Mouse (Mus musculus) inflammation-experienced regulatory T-cells, adult 6 months (primary cell): ENCODE results near the gene Ccs. TPM values are rescaled to one million over a fixed set of nuclear protein-coding genes. Genes with fewer than 3 reads are reported as not detected.

Experiments used
- polyA plus RNA-seq, 3 experiments: library from polyadenylated mRNA; unstranded; fragments of 100-300 nt; shearing (Covaris generic); gene quantifications; one replicate each; pipeline ENCODE4 v1.2.1; 2017

Ccs gene
- polyA plus RNA-seq, 3 experiments from 2014 or later, result 47.2 to 94.6 (median 80.5) TPM

Other genes with a start within 250 kb of the Ccs start
- under 1 TPM in 1 of 3 experiments, not detected in 2; 0.18 TPM for gene Lrfn4, start 223.7 kb downstream of the Ccs start, polyA plus RNA-seq
- 10 to 100 TPM; 41.4 to 48.1 (median 42.1) TPM for gene Rce1, start 213.7 kb downstream of the Ccs start, polyA plus RNA-seq
- gene Gm960, start 140.7 kb downstream of the Ccs start, polyA plus RNA-seq, result not detected
- under 1 TPM in 2 of 3 experiments, not detected in 1; 0.17 to 0.20 TPM for gene Sptbn2, start 128.2 kb downstream of the Ccs start, polyA plus RNA-seq
- 100 to 1,000 TPM in 1 of 3 experiments, 10 to 100 TPM in 2; 59.9 to 134 (median 96.8) TPM for gene Rbm4b, start 82.8 kb downstream of the Ccs start, polyA plus RNA-seq
- gene Rbm4, start 45.4 kb downstream of the Ccs start, polyA plus RNA-seq, result 10 to 100 TPM; 30.3 to 45.0 (median 35.3) TPM
- 10 to 100 TPM; 32.0 to 43.4 (median 35.6) TPM for gene Gm21992, start 27.7 kb downstream of the Ccs start, polyA plus RNA-seq
- 10 to 100 TPM; 18.8 to 43.7 (median 19.1) TPM for gene Rbm14, start 27.7 kb downstream of the Ccs start, polyA plus RNA-seq
- not detected for gene Ccdc87, start within 50 bp of the Ccs start, polyA plus RNA-seq
- 1 to 10 TPM in 2 of 3 experiments, not detected in 1; 2.2 to 5.0 TPM for gene Ctsf, start 15.8 kb upstream of the Ccs start, polyA plus RNA-seq
- gene Actn3, start 38.6 kb upstream of the Ccs start, polyA plus RNA-seq, result under 1 TPM in 1 of 3 experiments, not detected in 2; 0.36 TPM
- gene Zdhhc24, start 39.3 kb upstream of the Ccs start, polyA plus RNA-seq, result 1 to 10 TPM; 5.1 to 6.7 (median 6.7) TPM
- gene Bbs1, start 67.3 kb upstream of the Ccs start, polyA plus RNA-seq, result 1 to 10 TPM in 1 of 3 experiments, under 1 TPM in 1, not detected in 1; 0.41 to 1.0 TPM
- gene Dpp3, start 89.0 kb upstream of the Ccs start, polyA plus RNA-seq, result 10 to 100 TPM; 45.9 to 56.8 (median 47.7) TPM
- under 1 TPM in 1 of 3 experiments, not detected in 2; 0.39 TPM for gene Peli3, start 103.8 kb upstream of the Ccs start, polyA plus RNA-seq
- gene Mrpl11, start 122.8 kb upstream of the Ccs start, polyA plus RNA-seq, result 10 to 100 TPM; 76.1 to 89.6 (median 87.7) TPM
- 1 to 10 TPM in 2 of 3 experiments, under 1 TPM in 1; 0.60 to 1.9 (median 1.4) TPM for gene Npas4, start 151.0 kb upstream of the Ccs start, polyA plus RNA-seq
- gene Slc29a2, start 184.5 kb upstream of the Ccs start, polyA plus RNA-seq, result 1 to 10 TPM in 2 of 3 experiments, under 1 TPM in 1; 0.20 to 2.4 (median 1.7) TPM
- gene B4gat1, start 199.5 kb upstream of the Ccs start, polyA plus RNA-seq, result 10 to 100 TPM; 10.3 to 12.5 (median 10.4) TPM
- under 1 TPM; 0.41 to 0.81 (median 0.44) TPM for gene AC124502.3, start 199.6 kb upstream of the Ccs start, polyA plus RNA-seq
- gene Brms1, start 202.0 kb upstream of the Ccs start, polyA plus RNA-seq, result 100 to 1,000 TPM in 2 of 3 experiments, 10 to 100 TPM in 1; 98.2 to 118 (median 109) TPM
- under 1 TPM in 1 of 3 experiments, not detected in 2; 0.19 TPM for gene Rin1, start 211.1 kb upstream of the Ccs start, polyA plus RNA-seq
- gene Cd248, start 228.7 kb upstream of the Ccs start, polyA plus RNA-seq, result not detected
- gene Tmem151a, start 246.2 kb upstream of the Ccs start, polyA plus RNA-seq, result not detected
- 10 to 100 TPM; 45.7 to 65.4 (median 46.2) TPM for gene Yif1a, start 249.2 kb upstream of the Ccs start, polyA plus RNA-seq